ENCODE assay signal across 11 mouse cellular contexts in the genomic region with DNA sequence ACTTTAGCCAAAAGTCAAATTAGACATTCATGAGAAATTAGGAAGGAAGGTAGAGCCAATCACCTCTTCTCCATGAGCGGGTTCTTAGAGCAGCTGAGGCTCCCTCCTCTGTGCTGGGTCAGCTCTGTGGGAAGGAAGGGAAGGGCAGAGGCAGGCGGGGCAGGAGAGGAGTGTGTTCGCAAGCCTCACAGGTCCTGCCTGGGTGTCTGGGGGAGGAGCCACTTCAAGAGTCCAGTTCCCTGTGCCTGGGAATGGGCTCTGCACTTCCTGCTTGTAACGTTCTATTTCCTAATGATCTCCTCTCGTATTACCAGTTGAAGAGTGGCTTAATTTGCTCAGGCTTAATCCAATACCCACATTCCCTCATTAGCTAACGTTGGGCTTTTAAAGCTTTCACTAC. TPM values are rescaled to one million over a fixed set of nuclear protein-coding genes. Genes with fewer than 3 reads are reported as not detected.
A peak's percentile ranks its signal among the peaks of the same experiment; 100 is the strongest.
DNase-seq lines count a peak whose midpoint lies in the region; ATAC-seq lines count a peak whose summit lies in the region.
"Had no signal": no experiment of that assay in that cellular context is flagged by ENCODE, and none has a peak within 500 bp of the region (broad histone marks: within the 10 kb centered on the region; RNA-seq: fewer than 3 reads in every experiment).

No protein-coding gene starts in this region.

- H3K36me3 ChIP-seq in liver, embryonic 13.5 days: no peaks in the 10 kb centered on the region
- H3K36me3 ChIP-seq in liver, embryonic 11.5 days (ENCODE audit: control insufficient read depth, insufficient read depth, low read length): no peaks in the 10 kb centered on the region
- no peaks in the 10 kb centered on the region for H3K36me3 ChIP-seq in intestine, embryonic 15.5 days
- H3K36me3 ChIP-seq in liver, embryonic 16.5 days (ENCODE audit: control insufficient read depth, insufficient read depth): no peaks in the 10 kb centered on the region
- H3K36me3 ChIP-seq: neural tube, embryonic 13.5 days had no signal

- no peak overlapping the region for H3K9ac ChIP-seq in liver, embryonic 13.5 days
- H3K9ac ChIP-seq in liver, embryonic 11.5 days (ENCODE audit: low read depth, low read length): no peak overlapping the region
- H3K9ac ChIP-seq in intestine, embryonic 15.5 days: no peak overlapping the region
- no peak overlapping the region for H3K9ac ChIP-seq in liver, embryonic 16.5 days (ENCODE audit: low read depth, low read length)
- H3K9ac ChIP-seq: neural tube, embryonic 13.5 days had no signal

- 0 out of 2 replicates have a peak, but pooled peaks have one; percentile 43 for ATAC-seq in liver, embryonic 13.5 days (ENCODE audit: low read depth)
- ATAC-seq in liver, embryonic 11.5 days (replicated peaks; ENCODE audit: low FRiP score): no peak
- ATAC-seq in intestine, embryonic 15.5 days: peak; percentile 94
- ATAC-seq in liver, embryonic 16.5 days (ENCODE audit: low read depth): peak; percentile 55; the same call in 1 of the 2 replicates
- ATAC-seq: Patski had no signal

- WGBS in liver, embryonic 13.5 days (ENCODE audit: insufficient replicate concordance): 19% methylated on average over 6 of the region's 6 CpGs
- 19% methylated on average over 6 of the region's 6 CpGs for WGBS in liver, embryonic 11.5 days
- WGBS in intestine, embryonic 15.5 days: 15% methylated on average over 6 of the region's 6 CpGs
- 21% methylated on average over 6 of the region's 6 CpGs for WGBS in liver, embryonic 16.5 days (ENCODE audit: insufficient replicate concordance)

- H3K4me1 ChIP-seq in liver, embryonic 13.5 days (replicated peaks): no peaks in the 10 kb centered on the region
- H3K4me1 ChIP-seq in liver, embryonic 11.5 days (replicated peaks; ENCODE audit: control insufficient read depth, insufficient read depth, low read length): no peaks in the 10 kb centered on the region
- H3K4me1 ChIP-seq in intestine, embryonic 15.5 days (replicated peaks): no peaks in the 10 kb centered on the region
- no peaks in the 10 kb centered on the region; the same call in 1 of the 2 replicates for H3K4me1 ChIP-seq in liver, embryonic 16.5 days (ENCODE audit: control insufficient read depth, low read depth, low read length)

- no peaks in the 10 kb centered on the region for H3K27me3 ChIP-seq in liver, embryonic 13.5 days
- H3K27me3 ChIP-seq in liver, embryonic 11.5 days (replicated peaks; ENCODE audit: control insufficient read depth, insufficient read depth, low read length): no peaks in the 10 kb centered on the region
- H3K27me3 ChIP-seq in intestine, embryonic 15.5 days (replicated peaks): no peaks in the 10 kb centered on the region
- H3K27me3 ChIP-seq in liver, embryonic 16.5 days (ENCODE audit: control insufficient read depth, insufficient read depth, low read depth, low read length): no peaks in the 10 kb centered on the region
- H3K27me3 ChIP-seq: neural tube, embryonic 13.5 days; Patski had no signal

- no peak for DNase-seq in liver, embryonic 13.5 days
- DNase-seq in liver, embryonic 11.5 days (ENCODE audit: low spot score): no peak
- DNase-seq in yolk sac, embryonic 10.5 days (ENCODE audit: low spot score): peak; percentile 78
- DNase-seq in spleen, postnatal 14 days (ENCODE audit: low spot score in 2 of 2): no peak
- DNase-seq in layer of hippocampus, adult 18-20 months (ENCODE audit: low spot score in 2 of 2): no peak
- DNase-seq: layer of hippocampus, postnatal 36 days; thymus, adult 2 months had no signal

- H3K9me3 ChIP-seq in liver, embryonic 13.5 days (replicated peaks): no peaks in the 10 kb centered on the region
- H3K9me3 ChIP-seq in liver, embryonic 11.5 days (ENCODE audit: control insufficient read depth, low read length): no peaks in the 10 kb centered on the region
- no peaks in the 10 kb centered on the region for H3K9me3 ChIP-seq in intestine, embryonic 15.5 days
- H3K9me3 ChIP-seq in liver, embryonic 16.5 days (replicated peaks; ENCODE audit: control insufficient read depth, low read length): no peaks in the 10 kb centered on the region
- H3K9me3 ChIP-seq: neural tube, embryonic 13.5 days had no signal

- no peak overlapping the region for H3K4me3 ChIP-seq in liver, embryonic 13.5 days (replicated peaks)
- no peak overlapping the region for H3K4me3 ChIP-seq in liver, embryonic 11.5 days (ENCODE audit: low read depth, low read length)
- no peak overlapping the region for H3K4me3 ChIP-seq in intestine, embryonic 15.5 days (replicated peaks)
- H3K4me3 ChIP-seq in liver, embryonic 16.5 days (ENCODE audit: low read depth, low read length): no peak overlapping the region
- H3K4me3 ChIP-seq: neural tube, embryonic 13.5 days had no signal

- H3K4me2 ChIP-seq in liver, embryonic 13.5 days: no peak overlapping the region
- H3K4me2 ChIP-seq in liver, embryonic 11.5 days: no peak overlapping the region
- no peak overlapping the region for H3K4me2 ChIP-seq in intestine, embryonic 15.5 days (replicated peaks)
- no peak overlapping the region for H3K4me2 ChIP-seq in liver, embryonic 16.5 days (ENCODE audit: low read depth, low read length)
- H3K4me2 ChIP-seq: neural tube, embryonic 13.5 days had no signal

- no peak overlapping the region for H3K27ac ChIP-seq in liver, embryonic 13.5 days
- no peak overlapping the region for H3K27ac ChIP-seq in liver, embryonic 11.5 days (ENCODE audit: low read depth, low read length)
- no peak overlapping the region for H3K27ac ChIP-seq in intestine, embryonic 15.5 days
- H3K27ac ChIP-seq in liver, embryonic 16.5 days (ENCODE audit: low read length): no peak overlapping the region
- H3K27ac ChIP-seq: neural tube, embryonic 13.5 days had no signal

RNA-seq across cellular contexts. Expression of gene Rassf8, which starts 32.8 kb away (rescaled TPM):
- polyA plus RNA-seq in liver, embryonic 13.5 days (2015; fragmentation: Nextera tagmentation; extraction: Ambion mirVana): 0.91 and 0.92 TPM in 2 replicates
- polyA plus RNA-seq in liver, embryonic 11.5 days (2014; fragmentation: Nextera tagmentation; extraction: Ambion mirVana): 2.5 and 4.1 TPM in 2 replicates
- 4.7 TPM in 2 replicates for polyA plus RNA-seq in intestine, embryonic 15.5 days (2015; fragmentation: Nextera tagmentation; extraction: Ambion mirVana)
- 1.1 and 1.6 TPM in 2 replicates for polyA plus RNA-seq in liver, embryonic 16.5 days (2015; fragmentation: Nextera tagmentation; extraction: Ambion mirVana)
- total RNA-seq in layer of hippocampus, adult 18-20 months (2021): 10 to 100 TPM; 23.7 to 27.3 TPM
